Mouse (Mus musculus) 416B (cell line): Measurements from ENCODE around the gene 1110059E24Rik.

Experiments
- DNase-seq: peaks from one replicate; pipeline ENCODE4 v3.0.0; 2011; ENCODE audit warnings: low read depth

1110059E24Rik gene

GRCm38 (mm10) chr19:21577443-21577842 is 75.3 kb downstream of the 1110059E24Rik start:
- DNase-seq = no peak

GRCm38 (mm10) chr19:21571986-21572385 is 80.8 kb downstream of the 1110059E24Rik start:
- DNase-seq = no peak

- DNase-seq = peak; percentile 96
Observed at GRCm38 (mm10) chr19:21571223-21571980, 81.4 kb downstream of the 1110059E24Rik start.

GRCm38 (mm10) chr19:21570778-21571177 is 82.0 kb downstream of the 1110059E24Rik start:
- DNase-seq = no peak

GRCm38 (mm10) chr19:21568528-21569185 is 84.1 kb downstream of the 1110059E24Rik start:
- peak; percentile 48 for DNase-seq

GRCm38 (mm10) chr19:21567933-21568332 is 84.8 kb downstream of the 1110059E24Rik start:
- DNase-seq = peak; percentile 48

- peak; percentile 53 for DNase-seq
Observed at GRCm38 (mm10) chr19:21566484-21566883, 86.3 kb downstream of the 1110059E24Rik start.

GRCm38 (mm10) chr19:21564461-21564797 is 88.3 kb downstream of the 1110059E24Rik start:
- DNase-seq = no peak

- DNase-seq = peak; percentile 84
Observed at GRCm38 (mm10) chr19:21563789-21564460, 88.9 kb downstream of the 1110059E24Rik start.

GRCm38 (mm10) chr19:21562996-21563395 is 89.8 kb downstream of the 1110059E24Rik start:
- DNase-seq = no peak

GRCm38 (mm10) chr19:21552801-21553200 is 100.0 kb downstream of the 1110059E24Rik start:
- DNase-seq = no peak

GRCm38 (mm10) chr19:21551921-21552536 is 100.7 kb downstream of the 1110059E24Rik start:
- no peak for DNase-seq

GRCm38 (mm10) chr19:21549713-21550112 is 103.1 kb downstream of the 1110059E24Rik start:
- no peak for DNase-seq

- DNase-seq = no peak
Observed at GRCm38 (mm10) chr19:21548947-21549346, 103.8 kb downstream of the 1110059E24Rik start.

- no peak for DNase-seq
Observed at GRCm38 (mm10) chr19:21537125-21537524, 115.7 kb downstream of the 1110059E24Rik start.
